8 mouse cellular contexts compared by ENCODE assay signal in the genomic region with DNA sequence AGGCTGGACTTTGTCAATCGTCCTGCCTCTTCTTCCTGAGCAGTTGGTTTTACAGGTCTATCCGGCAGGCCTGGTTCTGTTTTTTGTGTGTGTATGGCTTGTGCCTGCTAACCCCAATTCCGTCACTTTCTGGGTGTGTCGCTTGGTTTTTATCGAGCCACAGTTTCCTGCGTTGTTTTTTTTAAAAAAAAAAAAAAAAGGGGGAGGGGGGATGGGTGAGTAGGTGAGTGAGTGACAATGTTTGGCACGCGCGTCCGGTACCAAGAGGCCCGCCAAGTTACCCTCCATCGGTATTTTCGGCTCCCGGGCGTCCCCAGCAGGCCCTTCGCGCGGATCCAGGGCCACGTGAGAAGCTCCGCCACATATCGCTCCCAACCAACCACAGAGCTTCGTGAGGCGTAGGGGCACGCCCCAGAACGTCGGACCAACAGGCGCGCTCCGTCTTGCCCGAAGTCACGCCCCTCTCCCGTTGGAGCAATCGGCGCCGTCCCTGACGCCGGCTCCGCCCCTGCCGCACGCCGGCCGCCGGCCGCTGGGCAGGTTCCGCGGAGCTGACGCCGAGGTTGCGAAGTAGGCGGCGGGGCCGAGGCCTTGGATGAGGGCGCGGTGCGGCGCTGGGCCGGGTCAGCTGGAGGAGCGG. TPM values are rescaled to one million over a fixed set of nuclear protein-coding genes. Genes with fewer than 3 reads are reported as not detected.
DNase-seq lines count a peak whose midpoint lies in the region; ATAC-seq lines count a peak whose summit lies in the region.

A gene (plus strand): TSS at position 469 of the 640 bp plus-strand sequence.

- peak; percentile 99 for DNase-seq in adipocyte (ENCODE audit: low spot score)
- DNase-seq in embryo, embryonic 10 days (ENCODE audit: low spot score), result peak; percentile 99
- DNase-seq in gastrocnemius, postnatal 10 days, result peak; percentile 93
- peak; percentile 98 for DNase-seq in induced T-regulatory cell, adult 2 months (ENCODE audit: low read depth)
- DNase-seq in left cerebral cortex, adult 9 months (ENCODE audit: low spot score in 2 of 2), result peak; percentile 96 to 97
- DNase-seq in right cerebral cortex, postnatal 14 days, result peak; percentile 94
- peak; percentile 92 to 97 for DNase-seq in urinary bladder, postnatal 36 days (ENCODE audit: low spot score in 2 of 2)

- ATAC-seq in megakaryocyte progenitor cell, adult 5-6 weeks (replicated peaks; ENCODE audit: poor library complexity), result peak; percentile 85

RNA-seq across cellular contexts. Expression of the gene that starts here (rescaled TPM):
- 10 to 100 TPM; 36.1 to 37.8 TPM for total RNA-seq in gastrocnemius, postnatal 10 days (2021)
- total RNA-seq in megakaryocyte progenitor cell, adult 5-6 weeks (2015), result 21.3 and 24.4 TPM in 2 replicates
- total RNA-seq in megakaryocyte progenitor cell, adult 5-6 weeks (2017), result 108 and 112 TPM in 2 replicates

Comparison
In these comparisons a context has a peak if more than half of its experiments do, and no peak if none do; other contexts are left out.
1. Peak in every context shown above with its lines: DNase-seq and ATAC-seq.